Mouse (Mus musculus) mature B cell (primary cell): Measurements from ENCODE around the gene Aph1a.
"Not testable (repeated sequence)": the region's sequence is repeated elsewhere in the genome, so short reads cannot be mapped to it uniquely, and the experiment has no call there.

Experiments
- in situ Hi-C: fragments of 300-500 bp; cut with MboI; formaldehyde crosslinking; loops from 2 replicates; pipeline ENCODE4 v1.14.3; 2019

Aph1a gene

DNA sequence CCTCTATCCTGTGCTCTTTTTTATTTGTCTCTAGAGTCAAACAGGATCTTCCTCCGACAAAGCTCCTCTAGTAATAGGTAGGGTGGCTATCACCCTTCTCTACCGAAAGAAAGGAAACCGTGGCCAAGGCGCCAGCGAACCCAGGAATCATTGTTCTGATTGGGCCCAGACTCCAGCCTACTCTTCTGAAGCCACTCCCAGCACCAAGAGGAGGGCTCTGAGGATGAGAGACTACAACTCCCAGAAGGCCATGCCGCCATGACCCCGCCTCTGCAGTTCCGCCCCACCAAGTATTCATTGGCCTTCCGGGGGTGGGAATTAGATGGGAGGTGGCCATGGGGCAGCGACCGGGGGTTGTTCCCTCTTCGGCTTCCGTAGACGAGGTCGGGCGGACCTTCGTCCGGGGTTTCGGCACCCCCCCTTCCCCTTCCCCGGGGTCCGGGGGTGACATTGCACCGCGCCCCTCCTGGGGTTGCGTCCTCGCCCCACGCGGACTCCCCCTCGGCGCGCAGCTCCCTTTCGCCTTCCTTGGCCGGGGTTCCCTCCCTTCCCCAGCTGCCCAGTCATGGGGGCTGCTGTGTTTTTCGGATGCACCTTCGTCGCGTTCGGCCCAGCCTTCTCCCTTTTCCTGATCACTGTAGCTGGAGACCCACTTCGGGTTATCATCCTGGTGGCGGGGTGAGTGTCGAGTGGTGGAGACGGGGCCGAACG is at the start of gene Aph1a:
Gene Aph1a, plus strand, starts transcription at position 364 of the 711 bp plus-strand sequence.
- in situ Hi-C loops = not testable (repeated sequence)

GRCm38 (mm10) chr3:95850611-95851010 is 43.2 kb upstream of the Aph1a start:
- in situ Hi-C loops = no loop called here

DNA sequence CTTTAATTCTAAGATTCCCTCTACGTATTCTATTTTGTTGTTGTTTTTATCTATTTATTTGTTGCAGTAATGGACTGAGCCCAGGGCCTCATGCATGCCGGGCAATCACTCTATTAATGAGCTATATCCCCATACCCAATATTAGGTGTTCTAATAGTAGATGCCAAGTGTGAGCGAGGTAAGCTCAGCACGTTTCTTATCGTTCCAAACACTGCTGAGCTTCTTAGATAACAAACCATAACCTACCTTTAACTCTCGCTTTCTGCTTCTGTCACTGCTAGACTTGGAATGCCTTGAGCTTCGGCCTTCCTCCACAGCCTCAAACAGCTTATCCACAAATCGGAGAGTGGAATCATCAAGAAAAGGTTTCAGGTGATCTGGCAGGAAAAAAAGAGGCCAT is 42.5 kb upstream of the Aph1a start:
- in situ Hi-C loops = no loop called here

GRCm38 (mm10) chr3:95855502-95856089 is 38.2 kb upstream of the Aph1a start, which contains the start of gene Prpf3:
Gene Prpf3 (minus strand): TSS chr3:95855885.
- in situ Hi-C loops = no loop called here

DNA sequence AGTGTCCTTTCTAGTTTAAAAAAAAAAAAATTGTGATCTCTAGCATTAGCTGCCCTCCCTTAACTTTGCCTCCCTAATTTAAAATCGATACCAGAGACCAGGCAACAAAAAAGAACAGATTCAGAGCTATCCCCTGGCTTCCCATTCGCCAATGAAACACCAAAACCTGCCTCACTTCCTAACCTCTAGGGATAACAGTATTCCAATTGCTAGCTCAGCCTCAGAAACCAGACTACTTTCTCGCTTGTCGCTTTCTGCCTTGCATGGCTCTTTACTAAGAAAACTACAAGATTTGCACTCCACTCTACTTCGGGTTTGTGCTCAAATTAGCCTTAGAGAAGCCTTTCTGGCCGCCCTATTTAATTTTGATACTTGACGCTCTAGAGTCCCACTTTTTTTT is 37.7 kb upstream of the Aph1a start:
- in situ Hi-C loops = no loop called here

- in situ Hi-C loops = not testable (repeated sequence)
These were observed 36.7 kb upstream of the Aph1a start for GRCm38 (mm10) chr3:95857050-95857449.

DNA sequence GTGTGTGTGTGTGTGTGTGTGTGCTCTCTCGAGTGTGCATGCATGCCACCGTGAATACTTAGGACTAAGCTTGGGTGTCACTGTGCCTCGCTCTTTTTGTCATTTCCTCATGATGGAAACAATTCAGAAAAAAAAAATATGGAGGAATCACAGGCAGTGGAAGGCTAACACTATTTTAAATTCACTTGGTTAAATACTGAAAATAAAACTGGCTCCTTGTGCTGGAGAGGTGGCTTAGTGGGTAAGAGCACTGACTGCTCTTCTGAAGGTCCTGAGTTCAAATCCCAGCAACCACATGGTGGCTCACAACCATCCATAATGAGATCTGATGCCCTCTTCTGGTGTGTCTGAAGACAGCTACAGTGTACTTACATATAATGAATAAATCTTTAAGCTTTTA is 35.5 kb upstream of the Aph1a start:
- in situ Hi-C loops = not testable (repeated sequence)

- in situ Hi-C loops = no loop called here
These were observed 33.4 kb upstream of the Aph1a start for GRCm38 (mm10) chr3:95860323-95860722.

- in situ Hi-C loops = no loop called here
These were observed 32.6 kb upstream of the Aph1a start for GRCm38 (mm10) chr3:95861216-95861615.

DNA sequence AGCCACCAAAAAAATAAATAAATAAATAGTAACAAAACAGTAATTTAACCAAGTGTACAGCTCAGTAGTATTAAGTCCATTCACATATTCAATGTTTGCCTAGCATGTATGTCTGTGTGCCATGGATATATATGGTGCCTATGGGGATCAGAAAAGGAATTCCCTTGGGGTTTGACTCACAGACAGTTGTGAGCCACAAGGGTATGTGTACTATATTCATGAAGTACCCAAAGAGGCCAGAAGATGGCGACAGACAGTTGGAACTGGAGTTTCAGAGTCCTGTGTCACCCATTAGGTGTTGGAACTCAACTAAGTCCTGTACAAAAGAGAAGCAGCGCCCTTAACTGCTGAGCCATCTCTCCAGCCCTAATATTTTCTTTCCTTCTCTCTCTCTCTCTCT is 32.0 kb upstream of the Aph1a start:
- in situ Hi-C loops = no loop called here

DNA sequence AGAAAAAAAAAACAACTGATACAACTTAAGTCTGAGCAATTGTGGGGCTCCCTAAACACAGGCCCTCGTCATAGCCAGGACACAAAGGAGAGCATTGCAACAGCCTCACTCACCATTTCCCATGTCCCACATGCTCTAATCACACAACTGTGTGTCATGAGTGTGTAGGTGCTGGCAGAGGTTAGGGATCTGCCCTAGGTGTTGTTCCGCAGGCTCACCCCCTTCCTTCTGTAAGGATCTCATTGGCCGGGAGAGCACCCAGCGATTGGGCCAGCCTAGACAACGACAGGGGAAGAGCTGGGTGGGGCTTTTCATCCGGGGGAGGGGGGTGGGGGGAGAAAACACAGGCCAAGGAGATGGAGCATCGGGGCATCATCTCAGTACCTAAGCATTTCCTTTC is 30.2 kb upstream of the Aph1a start:
- in situ Hi-C loops = no loop called here

DNA sequence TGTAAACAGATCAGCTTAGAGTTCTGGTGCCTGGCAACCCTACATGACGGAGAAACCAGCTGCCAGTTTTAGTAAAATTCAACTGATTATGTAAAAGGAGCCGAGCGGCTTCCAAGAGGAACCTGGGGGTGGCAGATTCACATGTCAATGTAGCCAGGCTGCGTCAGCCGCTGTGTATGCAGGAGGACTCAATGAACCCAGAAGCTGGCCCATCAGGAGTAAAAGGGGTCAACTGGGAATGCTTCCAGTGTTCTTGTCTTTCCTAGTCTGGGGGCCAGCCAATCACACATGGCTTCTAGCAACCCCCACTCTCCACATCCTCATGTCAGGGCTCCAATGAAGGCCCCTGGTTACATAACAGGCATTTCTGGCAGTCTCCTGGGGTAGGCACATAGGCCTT is 28.7 kb upstream of the Aph1a start:
- in situ Hi-C loops = no loop called here

GRCm38 (mm10) chr3:95865571-95865970 is 28.2 kb upstream of the Aph1a start:
- in situ Hi-C loops = no loop called here

DNA sequence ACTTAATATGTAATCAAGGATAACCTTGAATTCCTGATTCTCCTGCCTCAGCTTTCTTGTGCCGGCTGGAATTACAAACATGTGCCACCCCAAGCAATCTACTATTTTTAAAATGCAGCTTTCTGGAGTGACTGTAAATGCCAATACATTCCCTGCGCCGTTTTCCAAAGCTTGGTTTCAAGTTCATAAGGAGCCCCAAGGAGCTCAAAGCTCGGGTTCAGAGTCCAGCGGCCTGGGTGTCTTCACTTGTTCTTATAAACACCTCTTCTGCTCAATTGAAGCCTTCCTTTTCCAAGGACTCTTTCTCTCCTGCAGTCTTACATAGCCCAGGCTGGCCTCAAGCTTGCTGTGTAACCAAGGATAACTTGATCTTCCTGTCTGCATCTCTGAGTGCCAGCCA is 27.7 kb upstream of the Aph1a start:
- in situ Hi-C loops = no loop called here

DNA sequence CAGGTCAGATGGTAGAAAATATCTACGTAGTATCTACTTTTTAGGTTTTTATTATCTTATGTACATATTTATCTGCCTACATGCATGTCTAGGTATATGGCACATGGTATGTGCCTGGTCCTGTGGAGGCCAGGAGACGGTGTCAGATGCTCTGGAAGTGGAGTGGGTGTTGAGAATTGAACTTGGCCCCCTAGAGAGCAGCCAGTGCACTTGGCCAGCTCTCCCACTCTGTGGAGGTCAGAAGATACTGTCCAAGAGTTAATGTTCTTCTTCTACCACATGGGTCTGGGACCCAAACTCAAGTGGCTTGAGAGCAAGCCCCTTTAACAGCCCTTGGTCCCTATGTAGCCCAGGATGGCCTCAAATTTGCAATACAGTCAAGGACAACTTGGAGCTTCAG is 26.4 kb upstream of the Aph1a start:
- in situ Hi-C loops = no loop called here

DNA sequence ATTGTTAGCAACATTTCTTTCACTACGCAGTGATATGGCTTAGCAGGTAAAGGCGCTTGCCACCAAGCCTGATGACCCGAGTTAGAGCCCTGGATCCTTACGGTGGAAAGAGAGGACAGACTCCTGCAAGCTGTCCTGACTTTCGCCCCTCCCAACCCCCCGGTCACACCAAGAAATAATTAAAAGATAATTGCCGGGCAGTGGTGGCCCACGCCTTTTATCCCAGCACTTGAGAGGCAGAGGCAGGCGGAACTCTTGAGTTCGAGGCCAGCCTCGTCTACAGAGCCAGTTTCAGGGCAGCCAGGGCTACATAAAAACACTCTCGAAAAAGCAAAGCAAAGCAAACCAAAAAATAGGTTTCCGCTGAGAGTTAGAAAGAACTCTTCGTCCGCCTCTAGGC is 22.8 kb upstream of the Aph1a start:
- in situ Hi-C loops = no loop called here

DNA sequence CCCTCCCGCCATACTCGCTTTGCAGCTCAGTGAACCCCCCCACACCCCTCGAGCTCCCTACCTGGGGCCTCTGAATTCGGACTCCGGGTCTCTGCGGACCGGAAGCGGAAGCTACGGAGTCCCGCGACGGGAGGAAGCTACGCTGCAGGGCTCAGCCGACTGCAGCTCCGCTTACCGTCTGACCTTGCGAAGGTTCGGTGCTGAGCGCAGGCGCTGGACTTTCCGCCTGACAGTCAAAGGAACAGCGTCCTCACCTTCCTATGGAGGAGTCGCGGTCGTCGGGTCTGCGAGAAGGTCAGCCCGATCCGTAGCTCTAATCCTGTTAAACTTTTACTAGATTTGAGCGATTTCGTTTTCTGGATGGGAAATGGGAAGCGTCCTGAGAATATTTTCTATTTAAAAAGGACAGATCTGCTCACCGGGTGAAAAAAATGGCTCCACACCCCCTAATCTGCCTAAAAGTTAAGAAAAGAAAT is 22.3 kb upstream of the Aph1a start, which contains the start of gene Mrps21:
Gene Mrps21, minus strand, starts transcription at position 128 of the 476 bp plus-strand sequence.
- in situ Hi-C loops = no loop called here

DNA sequence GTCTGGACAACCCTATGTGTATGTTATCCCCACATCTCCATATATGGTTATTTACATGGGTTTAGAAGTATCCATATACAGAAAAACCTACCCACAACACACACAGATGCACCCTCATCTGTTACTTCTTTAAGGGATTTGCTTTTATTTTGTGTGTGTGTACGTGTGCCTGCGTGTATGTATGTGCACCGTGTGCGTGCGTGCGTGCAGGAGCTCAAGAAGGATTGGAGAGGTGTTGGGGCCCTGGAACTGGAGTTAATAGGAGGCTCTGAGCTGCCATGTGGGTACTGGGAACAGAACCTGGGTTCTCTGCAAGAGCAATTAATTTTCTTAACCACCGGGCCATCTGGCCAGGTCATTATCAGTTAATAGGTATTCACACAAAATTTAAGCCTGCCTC is 21.7 kb upstream of the Aph1a start:
- in situ Hi-C loops = no loop called here

- in situ Hi-C loops = no loop called here
These were observed 14.7 kb upstream of the Aph1a start for GRCm38 (mm10) chr3:95879063-95879462.

- in situ Hi-C loops = no loop called here
These were observed 11.6 kb upstream of the Aph1a start, which contains the start of gene Ciart for GRCm38 (mm10) chr3:95881979-95882815. Gene Ciart (minus strand): TSS chr3:95882251.

DNA sequence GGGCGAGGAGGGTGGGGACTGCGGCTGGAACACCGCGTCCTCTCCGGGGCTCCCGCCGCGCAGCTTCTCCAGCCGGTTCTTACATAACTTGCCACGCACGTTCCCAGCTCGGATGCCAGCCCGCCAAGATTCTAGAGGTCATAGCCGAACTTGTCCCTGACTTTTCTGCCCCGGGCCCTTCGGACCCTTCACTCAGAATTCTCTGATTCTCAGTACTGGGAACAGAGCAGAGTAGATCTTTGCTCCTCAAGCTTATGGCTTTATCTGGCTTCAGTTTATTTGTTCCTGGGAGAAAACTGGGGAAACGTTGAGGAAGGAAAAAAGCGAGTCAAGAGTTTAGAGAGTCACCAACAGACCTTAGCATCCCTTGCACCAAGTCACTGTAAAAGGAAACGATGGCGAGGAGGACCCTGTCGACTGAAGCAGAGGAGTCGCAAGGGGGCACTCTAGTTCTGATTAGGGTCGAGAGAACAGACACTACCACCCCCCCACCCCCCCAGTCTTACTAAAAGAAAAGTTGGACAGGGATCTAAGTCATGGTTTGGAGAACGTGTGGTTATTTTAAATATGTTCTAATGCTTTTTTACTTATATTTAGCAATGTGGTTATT is 10.8 kb upstream of the Aph1a start:
- in situ Hi-C loops = no loop called here

- in situ Hi-C loops = no loop called here
These were observed 9.4 kb upstream of the Aph1a start for GRCm38 (mm10) chr3:95884400-95884799.
